ENCODE assay signal across 18 mouse cellular contexts in the genomic region with DNA sequence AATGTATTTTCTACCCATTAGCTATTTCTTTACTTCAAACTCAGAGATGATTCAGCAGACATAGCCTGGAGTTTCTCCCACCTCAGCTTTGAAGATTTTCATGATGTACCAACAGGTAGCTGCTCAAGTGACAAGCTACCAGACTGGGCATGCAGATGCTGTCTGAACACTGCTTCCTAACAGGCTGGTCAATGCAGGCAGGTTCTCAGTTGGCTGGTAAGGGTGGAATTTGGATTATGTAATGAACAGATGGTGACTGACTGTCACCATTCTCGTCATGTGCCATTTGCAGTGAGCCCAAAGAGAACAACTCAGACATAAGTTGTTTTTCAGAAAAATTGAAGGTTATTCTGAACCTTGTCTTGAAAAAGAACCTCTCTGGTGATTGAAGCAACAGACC. TPM values are rescaled to one million over a fixed set of nuclear protein-coding genes. Genes with fewer than 3 reads are reported as not detected.
DNase-seq lines count a peak whose midpoint lies in the region; ATAC-seq lines count a peak whose summit lies in the region.
"Had no signal": no experiment of that assay in that cellular context is flagged by ENCODE, and none has a peak within 500 bp of the region (broad histone marks: within the 10 kb centered on the region; RNA-seq: fewer than 3 reads in every experiment).

No protein-coding gene starts in this region.

- DNase-seq in retina, adult 2 months (ENCODE audit: low read depth, low spot score): peak; percentile 0
- DNase-seq in retina, embryonic 14.5 days (ENCODE audit: low spot score): no peak
- peak; percentile 9 to 18 for DNase-seq in cerebellum, postnatal 25 days
- DNase-seq in layer of hippocampus, postnatal 10 days (ENCODE audit: low spot score in 2 of 2): peak; percentile 10 to 17
- DNase-seq in right cerebral cortex, postnatal 36 days (ENCODE audit: low spot score in 2 of 2): peak; percentile 50 to 58
- no peak for DNase-seq in thymus, postnatal 14 days
- no peak for DNase-seq in lung, postnatal 10 days
- DNase-seq: gastrocnemius, adult 2 months; kidney, adult 11 months; liver, embryonic 13.5 days; lung, postnatal 36 days; midbrain, embryonic 14.5 days had no signal

- H3K9me3 ChIP-seq in hindbrain, embryonic 16.5 days (ENCODE audit: control insufficient read depth, low read length): no peaks in the 10 kb centered on the region
- H3K9me3 ChIP-seq: liver, embryonic 13.5 days; neural tube, embryonic 13.5 days; stomach, embryonic 15.5 days had no signal

- 68% methylated on average over 1 of the region's 1 CpGs for WGBS in hindbrain, embryonic 16.5 days

- H3K9ac ChIP-seq in hindbrain, embryonic 16.5 days (ENCODE audit: low read depth, low read length): no peak overlapping the region
- H3K9ac ChIP-seq: liver, embryonic 13.5 days; neural tube, embryonic 13.5 days; stomach, embryonic 15.5 days had no signal

- no peak overlapping the region for H3K4me2 ChIP-seq in hindbrain, embryonic 16.5 days (ENCODE audit: low read length)
- H3K4me2 ChIP-seq: liver, embryonic 13.5 days; neural tube, embryonic 13.5 days; stomach, embryonic 15.5 days had no signal

- no peaks in the 10 kb centered on the region for H3K36me3 ChIP-seq in hindbrain, embryonic 16.5 days (ENCODE audit: control insufficient read depth, insufficient read depth, low read length)
- H3K36me3 ChIP-seq: liver, embryonic 13.5 days; neural tube, embryonic 13.5 days; stomach, embryonic 15.5 days had no signal

- no peaks in the 10 kb centered on the region for H3K4me1 ChIP-seq in hindbrain, embryonic 16.5 days (ENCODE audit: control insufficient read depth, insufficient read depth, low read depth, low read length)
- H3K4me1 ChIP-seq: liver, embryonic 13.5 days; neural tube, embryonic 13.5 days; stomach, embryonic 15.5 days had no signal

- H3K27me3 ChIP-seq in hindbrain, embryonic 16.5 days (replicated peaks; ENCODE audit: control insufficient read depth, insufficient read depth, low read length): no peaks in the 10 kb centered on the region
- H3K27me3 ChIP-seq: liver, embryonic 13.5 days; neural tube, embryonic 13.5 days; stomach, embryonic 15.5 days had no signal

- H3K27ac ChIP-seq in hindbrain, embryonic 16.5 days (ENCODE audit: low read depth, low read length): no peak overlapping the region
- H3K27ac ChIP-seq: gastrocnemius, adult 2 months; liver, embryonic 13.5 days; neural tube, embryonic 13.5 days; stomach, embryonic 15.5 days had no signal

- H3K4me3 ChIP-seq in hindbrain, embryonic 16.5 days (ENCODE audit: low read length): no peak overlapping the region
- H3K4me3 ChIP-seq: gastrocnemius, adult 2 months; liver, embryonic 13.5 days; neural tube, embryonic 13.5 days; stomach, embryonic 15.5 days had no signal

- no peak for ATAC-seq in hindbrain, embryonic 16.5 days

RNA-seq across cellular contexts. Expression of gene Gm11937, which starts 0.9 kb away (rescaled TPM):
- total RNA-seq in layer of hippocampus, postnatal 10 days (2021): not detected
- polyA plus RNA-seq in hindbrain, embryonic 16.5 days (2015; fragmentation: Nextera tagmentation; extraction: Ambion mirVana): not detected in 2 replicates
- total RNA-seq: gastrocnemius, adult 2 months; heart, adult 8-10 months; hematopoietic stem cell, adult 5-6 weeks had no signal
- polyA plus RNA-seq: large intestine, adult 2 months; liver, embryonic 13.5 days; midbrain, embryonic 14.5 days; neural tube, embryonic 13.5 days; stomach, embryonic 15.5 days had no signal

RNA-seq across cellular contexts. Expression of gene Krtap2-4, which starts 5.5 kb away (rescaled TPM):
- total RNA-seq in layer of hippocampus, postnatal 10 days (2021): not detected
- not detected in 2 replicates for polyA plus RNA-seq in hindbrain, embryonic 16.5 days (2015; fragmentation: Nextera tagmentation; extraction: Ambion mirVana)
- total RNA-seq: gastrocnemius, adult 2 months; heart, adult 8-10 months; hematopoietic stem cell, adult 5-6 weeks had no signal
- polyA plus RNA-seq: large intestine, adult 2 months; liver, embryonic 13.5 days; midbrain, embryonic 14.5 days; neural tube, embryonic 13.5 days; stomach, embryonic 15.5 days had no signal

RNA-seq across cellular contexts. Expression of gene Gm11938, which starts 6.0 kb away (rescaled TPM):
- not detected for total RNA-seq in layer of hippocampus, postnatal 10 days (2021)
- polyA plus RNA-seq in hindbrain, embryonic 16.5 days (2015; fragmentation: Nextera tagmentation; extraction: Ambion mirVana): not detected in 2 replicates
- total RNA-seq: gastrocnemius, adult 2 months; heart, adult 8-10 months; hematopoietic stem cell, adult 5-6 weeks had no signal
- polyA plus RNA-seq: large intestine, adult 2 months; liver, embryonic 13.5 days; midbrain, embryonic 14.5 days; neural tube, embryonic 13.5 days; stomach, embryonic 15.5 days had no signal

RNA-seq across cellular contexts. Expression of gene Gm11562, which starts 11.1 kb away (rescaled TPM):
- not detected for total RNA-seq in layer of hippocampus, postnatal 10 days (2021)
- polyA plus RNA-seq in hindbrain, embryonic 16.5 days (2015; fragmentation: Nextera tagmentation; extraction: Ambion mirVana): not detected in 2 replicates
- total RNA-seq: gastrocnemius, adult 2 months; heart, adult 8-10 months; hematopoietic stem cell, adult 5-6 weeks had no signal
- polyA plus RNA-seq: large intestine, adult 2 months; liver, embryonic 13.5 days; midbrain, embryonic 14.5 days; neural tube, embryonic 13.5 days; stomach, embryonic 15.5 days had no signal

RNA-seq across cellular contexts. Expression of gene Krtap9-3, which starts 11.2 kb away (rescaled TPM):
- total RNA-seq in layer of hippocampus, postnatal 10 days (2021): not detected
- polyA plus RNA-seq in hindbrain, embryonic 16.5 days (2015; fragmentation: Nextera tagmentation; extraction: Ambion mirVana): not detected in 2 replicates
- total RNA-seq: gastrocnemius, adult 2 months; heart, adult 8-10 months; hematopoietic stem cell, adult 5-6 weeks had no signal
- polyA plus RNA-seq: large intestine, adult 2 months; liver, embryonic 13.5 days; midbrain, embryonic 14.5 days; neural tube, embryonic 13.5 days; stomach, embryonic 15.5 days had no signal

Comparison
In these comparisons a context has a peak if more than half of its experiments do, and no peak if none do; other contexts are left out.
1. DNase-seq: peak in retina, adult 2 months (single experiment), cerebellum, postnatal 25 days (2 of 2), layer of hippocampus, postnatal 10 days (2 of 2) and right cerebral cortex, postnatal 36 days (2 of 2); none in retina, embryonic 14.5 days (single experiment), thymus, postnatal 14 days (single experiment) and lung, postnatal 10 days (single experiment).